Mouse (Mus musculus): ENCODE data around the gene Creg1.

GRCm38 (mm10) chr1:165751838-165752237 is 11.7 kb upstream of the Creg1 start:
- TF ChIP-seq EP300 (IDR thresholded peaks at IDR 0.05; ENCODE audit: insufficient read depth, low read depth, low read length) (no peak), CTCF (IDR thresholded peaks at IDR 0.05; ENCODE audit: low read depth, low read length) (no peak), POLR2A (IDR thresholded peaks at IDR 0.05; ENCODE audit: insufficient read depth, low read length) (no peak)

All from ES-Bruce4 (cell line).